Mouse (Mus musculus): ENCODE measurements around the gene Lamb1. TPM values are rescaled to one million over a fixed set of nuclear protein-coding genes. Genes with fewer than 3 reads are reported as not detected.

Gene Lamb1
- polyA plus RNA-seq, 1 experiment from 2014 or later, result 83.4 TPM

GRCm38 (mm10) chr12:31306075-31306675 is 41.1 kb downstream of the Lamb1 start:
- ATAC-seq (ENCODE audit: insufficient read depth, low FRiP score, low read depth), result no peak
- H3K36me3 ChIP-seq, result peaks cover 59% of the 10 kb centered on the region
- H3K27me3 ChIP-seq (replicated peaks), result no peaks in the 10 kb centered on the region
- H3K27ac ChIP-seq, result no peak overlapping the region
- WGBS, result 54% methylated on average over 5 of the region's 5 CpGs
- H3K9ac ChIP-seq, result no peak overlapping the region
- no peaks in the 10 kb centered on the region for H3K9me3 ChIP-seq
- no peaks in the 10 kb centered on the region for H3K4me1 ChIP-seq
- H3K4me2 ChIP-seq, result no peak overlapping the region
- no peak overlapping the region for H3K4me3 ChIP-seq (replicated peaks)

- no peaks in the 10 kb centered on the region for H3K4me1 ChIP-seq
- ATAC-seq (ENCODE audit: insufficient read depth, low FRiP score, low read depth), result no peak
- H3K27me3 ChIP-seq (replicated peaks), result no peaks in the 10 kb centered on the region
- H3K4me2 ChIP-seq, result no peak overlapping the region
- H3K9me3 ChIP-seq, result no peaks in the 10 kb centered on the region
- H3K9ac ChIP-seq, result no peak overlapping the region
- no peak overlapping the region for H3K27ac ChIP-seq
- H3K4me3 ChIP-seq (replicated peaks), result no peak overlapping the region
- peaks cover 51% of the 10 kb centered on the region for H3K36me3 ChIP-seq
- WGBS, result 94% methylated on average over 8 of the region's 8 CpGs
Observed at GRCm38 (mm10) chr12:31307011-31307410, 42.0 kb downstream of the Lamb1 start.

GRCm38 (mm10) chr12:31307756-31308155 is 42.7 kb downstream of the Lamb1 start:
- peaks cover 52% of the 10 kb centered on the region for H3K36me3 ChIP-seq
- no peak overlapping the region for H3K4me3 ChIP-seq (replicated peaks)
- ATAC-seq (ENCODE audit: insufficient read depth, low FRiP score, low read depth), result no peak
- 93% methylated on average over 8 of the region's 8 CpGs for WGBS
- no peaks in the 10 kb centered on the region for H3K27me3 ChIP-seq (replicated peaks)
- no peak overlapping the region for H3K4me2 ChIP-seq
- no peaks in the 10 kb centered on the region for H3K9me3 ChIP-seq
- no peak overlapping the region for H3K9ac ChIP-seq
- no peaks in the 10 kb centered on the region for H3K4me1 ChIP-seq
- no peak overlapping the region for H3K27ac ChIP-seq

GRCm38 (mm10) chr12:31310687-31311086 is 45.7 kb downstream of the Lamb1 start:
- no peak overlapping the region for H3K9ac ChIP-seq
- no peaks in the 10 kb centered on the region for H3K9me3 ChIP-seq
- H3K4me2 ChIP-seq, result no peak overlapping the region
- ATAC-seq (ENCODE audit: insufficient read depth, low FRiP score, low read depth), result no peak
- H3K27ac ChIP-seq, result no peak overlapping the region
- H3K4me1 ChIP-seq, result no peaks in the 10 kb centered on the region
- H3K27me3 ChIP-seq (replicated peaks), result no peaks in the 10 kb centered on the region
- H3K36me3 ChIP-seq, result peaks cover 54% of the 10 kb centered on the region
- WGBS, result 89% methylated on average over 9 of the region's 9 CpGs
- no peak overlapping the region for H3K4me3 ChIP-seq (replicated peaks)

GRCm38 (mm10) chr12:31311671-31312265 is 46.7 kb downstream of the Lamb1 start:
- Histone ChIP-seq H3K4me1 (no peaks in the 10 kb centered on the region), H3K36me3 (peaks cover 48% of the 10 kb centered on the region)
- WGBS, result 82% methylated on average over 9 of the region's 9 CpGs

GRCm38 (mm10) chr12:31312281-31312680 is 47.2 kb downstream of the Lamb1 start:
- no peaks in the 10 kb centered on the region for H3K9me3 ChIP-seq
- H3K4me3 ChIP-seq (replicated peaks), result no peak overlapping the region
- H3K9ac ChIP-seq, result no peak overlapping the region
- no peaks in the 10 kb centered on the region for H3K27me3 ChIP-seq (replicated peaks)
- no peak overlapping the region for H3K27ac ChIP-seq
- WGBS, result 94% methylated on average over 5 of the region's 5 CpGs
- no peaks in the 10 kb centered on the region for H3K4me1 ChIP-seq
- H3K36me3 ChIP-seq, result peaks cover 43% of the 10 kb centered on the region
- H3K4me2 ChIP-seq, result no peak overlapping the region
- ATAC-seq (ENCODE audit: insufficient read depth, low FRiP score, low read depth), result no peak

More at GRCm38 (mm10) chr12:31311671-31312265, 46.7 kb downstream of the Lamb1 start:
- Histone ChIP-seq H3K27me3 (replicated peaks) (no peaks in the 10 kb centered on the region), H3K9me3 (no peaks in the 10 kb centered on the region), H3K9ac (no peak overlapping the region), H3K4me2 (no peak overlapping the region), H3K4me3 (replicated peaks) (no peak overlapping the region), H3K27ac (no peak overlapping the region)
- no peak; the same call in 1 of the 2 replicates for ATAC-seq (ENCODE audit: insufficient read depth, low FRiP score, low read depth)

GRCm38 (mm10) chr12:31313136-31313535 is 48.1 kb downstream of the Lamb1 start:
- Histone ChIP-seq H3K27me3 (replicated peaks) (no peaks in the 10 kb centered on the region), H3K4me1 (no peaks in the 10 kb centered on the region), H3K4me3 (replicated peaks) (no peak overlapping the region), H3K4me2 (no peak overlapping the region), H3K36me3 (peaks cover 44% of the 10 kb centered on the region), H3K9me3 (no peaks in the 10 kb centered on the region), H3K27ac (no peak overlapping the region), H3K9ac (no peak overlapping the region)
- ATAC-seq (ENCODE audit: insufficient read depth, low FRiP score, low read depth), result no peak
- WGBS, result 93% methylated on average over 4 of the region's 4 CpGs

- no peak overlapping the region for H3K27ac ChIP-seq
- H3K4me3 ChIP-seq (replicated peaks), result no peak overlapping the region
- no peaks in the 10 kb centered on the region for H3K4me1 ChIP-seq
- 89% methylated on average over 7 of the region's 7 CpGs for WGBS
- no peak overlapping the region for H3K4me2 ChIP-seq
- no peak for ATAC-seq (ENCODE audit: insufficient read depth, low FRiP score, low read depth)
- no peak overlapping the region for H3K9ac ChIP-seq
- peaks cover 49% of the 10 kb centered on the region for H3K36me3 ChIP-seq
- no peaks in the 10 kb centered on the region for H3K9me3 ChIP-seq
- no peaks in the 10 kb centered on the region for H3K27me3 ChIP-seq (replicated peaks)
Observed at GRCm38 (mm10) chr12:31314310-31314709, 49.3 kb downstream of the Lamb1 start.

GRCm38 (mm10) chr12:31315961-31316360 is 50.9 kb downstream of the Lamb1 start:
- Histone ChIP-seq H3K4me3 (replicated peaks) (no peak overlapping the region), H3K4me1 (no peaks in the 10 kb centered on the region), H3K9ac (no peak overlapping the region), H3K36me3 (peaks cover 53% of the 10 kb centered on the region), H3K27me3 (replicated peaks) (no peaks in the 10 kb centered on the region), H3K9me3 (no peaks in the 10 kb centered on the region), H3K4me2 (no peak overlapping the region), H3K27ac (no peak overlapping the region)
- ATAC-seq (ENCODE audit: insufficient read depth, low FRiP score, low read depth), result no peak
- WGBS, result 74% methylated on average over 6 of the region's 6 CpGs

- Histone ChIP-seq H3K4me1 (no peaks in the 10 kb centered on the region), H3K27ac (no peak overlapping the region), H3K27me3 (replicated peaks) (no peaks in the 10 kb centered on the region), H3K36me3 (peaks cover 55% of the 10 kb centered on the region), H3K4me2 (no peak overlapping the region), H3K4me3 (replicated peaks) (no peak overlapping the region), H3K9me3 (no peaks in the 10 kb centered on the region), H3K9ac (no peak overlapping the region)
- 89% methylated on average over 7 of the region's 7 CpGs for WGBS
- ATAC-seq (ENCODE audit: insufficient read depth, low FRiP score, low read depth), result no peak
Observed at GRCm38 (mm10) chr12:31317670-31318408, 52.8 kb downstream of the Lamb1 start.

- H3K27ac ChIP-seq, result no peak overlapping the region
- ATAC-seq (ENCODE audit: insufficient read depth, low FRiP score, low read depth), result no peak
- no peaks in the 10 kb centered on the region for H3K4me1 ChIP-seq
- H3K27me3 ChIP-seq (replicated peaks), result no peaks in the 10 kb centered on the region
- no peak overlapping the region for H3K4me3 ChIP-seq (replicated peaks)
- WGBS, result 78% methylated on average over 10 of the region's 10 CpGs
- H3K36me3 ChIP-seq, result peaks cover 53% of the 10 kb centered on the region
- H3K4me2 ChIP-seq, result no peak overlapping the region
- H3K9ac ChIP-seq, result no peak overlapping the region
- no peaks in the 10 kb centered on the region for H3K9me3 ChIP-seq
Observed at GRCm38 (mm10) chr12:31318409-31318963, 53.5 kb downstream of the Lamb1 start.

GRCm38 (mm10) chr12:31320817-31321216 is 55.8 kb downstream of the Lamb1 start:
- no peak overlapping the region for H3K4me3 ChIP-seq (replicated peaks)
- H3K9ac ChIP-seq, result no peak overlapping the region
- WGBS, result 74% methylated on average over 13 of the region's 13 CpGs
- no peak for ATAC-seq (ENCODE audit: insufficient read depth, low FRiP score, low read depth)
- no peaks in the 10 kb centered on the region for H3K9me3 ChIP-seq
- H3K36me3 ChIP-seq, result peaks cover 57% of the 10 kb centered on the region
- H3K4me2 ChIP-seq, result no peak overlapping the region
- no peak overlapping the region for H3K27ac ChIP-seq
- no peaks in the 10 kb centered on the region for H3K4me1 ChIP-seq
- H3K27me3 ChIP-seq (replicated peaks), result no peaks in the 10 kb centered on the region

Measured in stomach, embryonic 15.5 days (tissue).